Mouse (Mus musculus): ENCODE results near the gene Ccdc117. TPM values are rescaled to one million over a fixed set of nuclear protein-coding genes. Genes with fewer than 3 reads are reported as not detected.
"Not testable (repeated sequence)": the region's sequence is repeated elsewhere in the genome, so short reads cannot be mapped to it uniquely, and the experiment has no call there.

The Ccdc117 gene
- polyA plus RNA-seq, 3 experiments from 2014 or later = 3.3 to 5.9 (median 3.6) TPM

DNA sequence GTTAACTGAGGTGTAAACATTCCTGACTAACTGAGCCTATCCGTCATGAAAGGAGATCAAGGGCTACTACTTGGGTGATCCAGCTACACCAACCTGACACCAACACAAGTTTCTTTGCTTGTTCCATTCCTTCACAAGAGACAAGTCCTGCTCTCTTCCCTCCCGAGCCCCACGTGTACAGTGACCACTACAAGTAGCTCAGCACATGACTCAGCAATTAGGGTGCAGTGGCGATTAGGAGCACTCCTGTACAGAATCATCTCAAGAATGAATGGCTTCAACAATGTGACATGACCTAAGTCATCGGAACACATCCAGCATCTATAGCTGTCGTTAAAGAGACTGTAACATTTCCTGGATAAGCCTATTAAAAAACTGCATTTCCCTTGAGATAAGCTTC lies 11.3 kb downstream of the Ccdc117 start:
- ATAC-seq = no peak

DNA sequence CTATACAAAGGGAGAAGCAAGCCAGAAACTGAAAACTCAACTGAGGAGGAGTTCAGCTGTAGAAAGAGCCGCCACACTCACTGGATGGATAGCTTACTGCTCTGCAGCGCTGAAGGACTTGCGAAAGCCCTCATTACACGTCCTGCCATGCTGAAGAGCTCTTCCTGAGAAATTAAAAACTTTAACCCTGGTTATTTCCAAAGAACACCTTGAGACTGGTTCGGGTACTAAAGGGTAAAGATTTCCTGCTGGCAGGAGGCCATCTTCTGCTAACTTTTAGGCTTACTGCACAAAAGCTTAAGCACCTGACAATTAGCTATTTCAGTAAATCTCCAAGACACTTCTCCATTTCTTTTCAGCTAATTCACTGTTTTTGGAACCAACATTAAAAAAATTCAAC lies 11.8 kb downstream of the Ccdc117 start:
- no peak for ATAC-seq

DNA sequence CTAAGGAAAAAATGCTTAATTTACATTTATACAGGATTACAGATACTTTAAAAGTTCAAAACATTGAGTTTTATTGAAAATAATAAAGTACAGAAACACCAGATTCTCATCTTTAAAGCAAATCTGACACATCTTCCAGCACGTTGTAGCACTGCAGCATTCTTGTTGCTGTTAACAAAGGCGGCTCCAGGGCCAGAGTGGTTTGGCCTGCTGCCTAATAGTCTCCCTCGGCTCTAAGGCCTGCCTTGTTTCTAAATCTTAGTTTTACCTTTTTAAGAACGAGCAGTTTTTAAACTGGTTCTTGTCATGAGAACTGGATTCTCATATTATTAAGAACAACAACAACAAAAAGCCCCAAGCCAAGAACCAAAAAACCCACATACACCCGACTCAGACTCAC lies 13.1 kb downstream of the Ccdc117 start:
- no peak for ATAC-seq

DNA sequence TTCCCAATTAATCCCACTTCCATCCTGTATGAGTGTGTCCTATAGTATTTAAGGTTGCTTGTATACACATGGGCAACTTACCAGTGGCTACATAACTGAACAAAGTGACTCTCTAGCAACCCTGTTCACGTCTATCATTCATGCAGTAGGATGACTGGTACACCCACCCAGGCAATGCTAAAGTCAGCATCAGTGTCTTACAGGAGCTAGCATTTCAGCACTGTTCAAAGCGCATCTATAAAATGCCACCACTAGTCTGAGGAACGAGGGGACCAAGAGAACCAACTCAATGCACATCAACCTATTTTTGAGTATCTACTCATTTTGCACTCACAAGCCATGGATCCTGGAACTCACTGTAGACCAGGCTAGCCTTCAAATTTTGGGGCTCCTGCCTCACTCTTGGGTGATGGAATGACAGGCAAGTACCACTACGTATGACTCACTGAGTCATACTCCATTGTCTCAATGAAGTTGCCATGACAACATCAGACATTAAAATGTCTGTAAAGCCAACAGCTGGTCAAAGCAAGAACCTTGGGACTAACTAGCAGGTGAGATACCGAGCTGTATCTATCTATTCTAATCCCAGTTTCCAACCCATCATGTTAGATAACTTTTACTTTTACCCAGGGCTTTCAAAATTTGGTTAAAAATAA lies 14.0 kb downstream of the Ccdc117 start:
- no peak for ATAC-seq

DNA sequence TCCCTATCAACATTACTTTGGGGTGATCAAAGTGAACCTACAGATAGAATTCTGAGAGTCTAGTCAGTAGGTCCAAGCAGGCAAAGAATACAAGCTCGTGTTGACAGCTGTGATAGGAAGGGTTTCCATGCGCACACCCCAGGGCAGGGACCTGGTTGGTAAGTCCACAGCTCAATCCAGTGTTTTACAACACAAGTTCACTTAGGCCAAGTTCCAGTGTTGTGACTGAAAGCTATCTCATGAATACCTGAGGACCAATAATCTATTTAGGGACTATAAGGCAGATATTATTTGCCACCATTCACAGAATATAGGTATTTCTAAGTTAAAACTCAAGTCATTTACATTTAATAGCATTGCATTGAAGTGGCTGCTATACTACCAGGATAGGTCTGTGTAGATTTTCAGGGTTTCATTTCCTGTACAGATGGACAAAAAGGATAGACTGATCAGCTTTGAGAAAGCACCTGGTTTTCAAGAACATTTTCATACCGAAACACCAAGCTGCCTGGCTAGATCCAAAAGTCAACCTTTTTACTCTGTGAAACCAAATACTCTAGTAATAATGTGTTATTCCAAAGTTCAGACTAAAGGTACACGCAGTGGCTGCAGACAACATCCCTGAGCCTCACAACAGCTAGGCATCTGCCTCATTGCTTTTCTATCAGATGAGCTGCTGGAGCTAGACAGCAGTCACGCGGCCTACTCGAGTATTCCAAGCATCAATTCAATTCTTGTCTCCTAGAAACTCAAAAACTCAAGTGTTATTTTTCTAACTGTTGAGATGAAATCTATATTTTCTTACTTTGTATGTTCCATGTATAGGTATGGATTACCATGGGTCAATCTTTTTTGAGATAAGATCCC lies 15.2 kb downstream of the Ccdc117 start:
- no peak for ATAC-seq

DNA sequence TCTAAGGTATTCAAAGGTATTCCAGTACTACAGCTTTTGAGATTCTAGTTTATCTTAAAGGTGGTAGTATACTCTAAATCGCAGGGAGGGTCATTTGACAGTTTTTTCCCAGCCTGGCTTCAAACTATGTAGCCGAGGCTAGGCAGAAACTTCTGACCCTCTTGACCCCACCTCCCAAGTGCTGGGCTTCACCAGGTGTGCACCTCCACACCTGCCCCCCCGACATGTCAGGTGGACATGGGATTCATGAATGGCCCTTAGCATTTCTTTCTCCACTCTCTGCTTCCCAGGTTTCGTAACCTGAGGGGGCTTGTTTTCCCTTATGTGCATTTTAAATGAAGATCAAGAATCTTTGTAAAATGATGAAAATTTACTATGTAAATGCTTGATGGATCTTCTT lies 16.6 kb downstream of the Ccdc117 start:
- no peak for ATAC-seq

DNA sequence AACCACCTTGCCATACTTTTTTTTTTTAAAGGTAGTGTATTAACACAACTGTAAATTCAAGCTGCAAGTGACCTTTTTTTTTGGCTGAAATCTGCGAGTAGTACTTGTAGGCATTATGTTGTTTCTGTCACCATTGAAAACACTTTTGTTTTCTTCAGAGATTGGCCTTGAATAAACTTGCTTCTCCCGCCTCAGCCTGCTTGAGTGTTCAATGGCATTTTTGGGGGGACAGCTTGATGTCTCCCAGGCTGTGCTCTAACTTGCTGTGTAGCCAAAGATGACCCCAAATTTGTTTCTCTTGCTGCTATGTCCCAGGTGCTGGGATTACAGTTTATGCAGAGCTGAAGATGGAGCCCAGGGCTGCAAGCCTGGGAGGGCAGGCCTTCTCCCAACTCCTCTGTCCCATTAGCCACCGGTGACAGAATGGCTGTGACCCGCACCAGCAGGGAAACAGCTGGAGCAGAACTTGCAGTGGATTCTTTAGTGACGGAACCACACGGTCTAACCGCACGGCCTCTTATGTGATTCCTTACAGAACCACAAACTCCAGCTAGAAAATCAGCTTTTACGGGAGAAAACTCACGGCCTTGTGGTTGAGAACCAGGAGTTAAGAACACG lies 19.1 kb downstream of the Ccdc117 start:
- ATAC-seq = no peak

DNA sequence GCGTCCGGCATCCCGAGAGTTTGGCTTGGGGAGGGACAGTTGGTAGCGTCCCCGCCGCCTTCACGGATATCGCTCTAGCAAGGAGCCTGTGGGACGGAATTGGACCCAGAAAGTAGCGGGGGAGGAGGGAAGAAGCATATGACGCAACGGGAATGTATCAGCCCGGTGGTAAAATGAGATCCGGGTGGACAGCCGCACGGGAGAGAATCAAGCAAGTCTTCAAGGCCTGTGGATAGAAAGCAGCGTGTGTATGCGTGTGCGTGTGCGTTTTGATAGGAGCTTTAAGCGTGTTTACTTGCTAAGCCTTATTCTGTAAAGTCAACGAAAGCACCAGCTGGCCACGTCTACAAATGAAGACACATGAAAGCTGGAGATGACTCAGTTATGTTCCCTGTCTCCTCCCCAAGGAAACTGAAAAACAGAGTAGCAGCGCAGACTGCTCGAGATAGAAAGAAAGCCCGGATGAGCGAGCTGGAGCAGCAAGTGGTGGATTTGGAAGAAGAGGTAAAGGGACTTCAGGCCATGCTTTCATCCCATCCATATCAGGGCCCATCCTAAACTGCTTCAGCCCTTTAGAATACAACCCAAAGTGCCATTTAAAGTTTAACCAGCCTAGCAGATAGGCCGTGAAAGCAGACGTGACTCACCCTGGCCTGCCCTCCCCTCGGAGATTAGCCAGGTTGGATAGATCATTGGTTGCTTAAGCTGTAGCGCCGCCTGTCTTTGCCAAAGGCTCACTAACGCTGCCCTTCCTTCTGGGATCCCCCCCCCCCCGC lies 20.3 kb downstream of the Ccdc117 start:
- peak; percentile 47 for ATAC-seq

DNA sequence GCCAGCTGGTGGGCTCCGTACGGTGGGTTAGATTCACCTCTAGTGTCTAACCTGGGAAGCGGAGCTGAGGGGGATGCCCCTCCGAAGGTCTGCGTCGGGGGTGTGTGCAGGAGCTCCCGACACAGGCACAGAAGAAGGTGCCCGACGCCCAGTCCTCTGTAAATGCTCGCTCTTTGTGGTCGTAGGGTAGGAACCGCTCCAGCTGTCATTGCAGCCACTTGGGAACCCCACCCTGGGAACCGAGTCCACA lies 20.8 kb downstream of the Ccdc117 start:
- peak; percentile 37 for ATAC-seq

DNA sequence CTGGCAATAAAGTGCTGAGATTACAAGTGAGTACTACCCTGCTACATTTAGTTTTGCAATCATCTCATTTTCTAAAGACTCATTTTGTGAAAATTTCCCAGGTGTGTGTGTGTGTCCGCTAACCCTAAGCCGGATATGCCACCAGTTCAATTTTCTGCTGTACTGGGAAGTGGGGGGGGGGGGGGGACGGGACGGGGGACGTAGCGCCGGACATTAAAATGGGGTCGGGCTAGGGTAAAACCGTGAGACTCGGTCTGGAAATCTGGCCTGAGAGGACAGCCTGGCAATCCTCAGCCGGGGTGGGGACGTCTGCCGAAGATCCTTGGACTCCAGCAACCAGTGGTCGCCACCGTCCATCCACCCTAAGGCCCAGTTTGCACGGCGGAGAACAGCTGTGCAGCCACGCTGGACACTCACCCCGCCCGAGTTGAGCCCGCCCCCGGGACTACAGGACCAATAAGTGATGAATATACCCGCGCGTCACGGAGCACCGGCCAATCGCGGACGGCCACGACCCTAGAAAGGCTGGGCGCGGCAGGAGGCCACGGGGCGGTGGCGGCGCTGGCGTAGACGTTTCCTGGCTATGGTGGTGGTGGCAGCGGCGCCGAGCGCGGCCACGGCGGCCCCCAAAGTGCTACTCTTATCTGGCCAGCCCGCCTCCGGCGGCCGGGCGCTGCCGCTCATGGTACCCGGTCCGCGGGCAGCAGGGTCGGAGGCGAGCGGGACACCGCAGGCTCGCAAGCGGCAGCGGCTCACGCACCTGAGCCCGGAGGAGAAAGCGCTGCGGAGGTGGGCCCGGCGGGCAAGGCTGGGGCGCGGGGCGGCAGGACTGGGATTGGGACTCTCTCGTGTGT lies 21.3 kb downstream of the Ccdc117 start, which contains the start of gene Xbp1:
Gene Xbp1, plus strand, starts transcription at position 248 of the 854 bp plus-strand sequence.
- ATAC-seq = peak; percentile 94

DNA sequence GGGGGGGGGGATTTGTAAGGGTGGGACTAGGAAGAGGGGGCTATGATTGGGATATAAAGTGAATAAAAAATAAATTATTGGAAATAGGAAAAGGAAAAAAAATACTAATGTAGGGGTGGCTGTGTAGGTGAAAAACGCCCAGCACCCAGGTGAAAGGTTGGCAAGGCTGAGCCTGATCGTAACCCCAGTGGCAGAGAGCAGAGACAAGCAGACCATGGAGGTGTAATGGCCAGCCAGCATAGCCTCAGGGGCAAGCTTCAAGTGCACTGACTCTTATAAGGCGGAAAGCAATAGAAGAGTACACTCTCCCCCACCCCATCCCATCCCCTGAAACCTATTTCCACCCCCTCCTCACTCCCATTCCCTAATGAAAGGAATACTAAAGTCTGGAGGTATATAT lies 22.3 kb downstream of the Ccdc117 start:
- ATAC-seq = no peak

DNA sequence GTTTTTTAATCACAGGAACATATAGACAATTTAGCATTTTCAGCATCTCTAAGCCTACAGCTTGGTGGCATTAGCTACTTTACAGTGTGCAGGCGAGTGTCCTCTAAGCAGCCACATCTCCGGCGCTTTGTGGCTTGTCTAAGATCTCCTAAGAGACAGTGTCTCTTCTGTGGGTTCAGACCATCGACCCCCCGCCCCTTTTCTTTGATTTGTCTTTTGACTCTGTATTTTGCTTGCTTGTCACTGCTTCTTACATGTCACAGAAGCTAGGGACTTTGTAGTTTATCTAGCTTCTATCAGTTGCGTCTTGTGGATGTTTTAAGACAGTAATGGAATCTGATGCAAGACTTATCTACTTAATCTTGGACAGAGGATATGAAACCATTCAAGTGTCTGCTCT lies 24.6 kb downstream of the Ccdc117 start:
- ATAC-seq = no peak

DNA sequence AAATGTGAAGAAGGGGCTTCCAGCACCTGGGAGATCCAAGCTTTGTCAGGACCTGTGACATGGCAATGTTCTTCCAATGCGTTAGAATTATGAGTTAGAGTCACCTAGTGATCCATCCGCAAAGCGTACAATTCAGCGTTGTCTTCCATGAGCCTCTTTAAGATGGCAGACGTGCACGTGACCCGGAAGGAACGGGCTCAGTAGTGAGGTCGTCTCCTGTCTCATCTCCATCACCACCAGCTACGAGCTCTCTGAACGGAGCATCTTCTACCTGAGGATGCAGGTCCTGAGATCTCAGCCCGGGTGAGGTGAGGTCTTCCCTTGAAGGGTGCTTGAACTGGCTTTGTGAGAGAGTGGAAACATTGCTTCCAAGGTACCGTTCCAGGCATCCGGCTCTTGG lies 25.4 kb downstream of the Ccdc117 start:
- no peak for ATAC-seq

DNA sequence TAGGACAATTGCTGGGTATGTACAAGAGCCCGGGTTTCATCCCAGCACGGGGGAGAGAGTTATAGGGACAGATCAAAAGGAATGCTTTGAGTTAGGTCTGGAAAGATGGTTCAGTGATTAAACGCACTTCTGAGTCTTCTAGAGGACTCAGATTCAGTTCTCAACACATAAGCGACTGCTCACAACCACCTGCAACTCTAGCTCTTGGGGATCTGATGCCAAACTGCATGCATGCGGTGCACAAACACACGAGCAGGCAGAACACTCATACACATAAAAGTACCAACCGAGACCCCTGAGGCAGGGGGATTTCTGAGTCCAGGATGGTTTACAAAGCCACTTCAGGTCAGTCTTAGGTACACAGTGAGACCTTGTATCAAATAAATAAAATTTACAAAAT lies 25.8 kb downstream of the Ccdc117 start:
- no peak for ATAC-seq

DNA sequence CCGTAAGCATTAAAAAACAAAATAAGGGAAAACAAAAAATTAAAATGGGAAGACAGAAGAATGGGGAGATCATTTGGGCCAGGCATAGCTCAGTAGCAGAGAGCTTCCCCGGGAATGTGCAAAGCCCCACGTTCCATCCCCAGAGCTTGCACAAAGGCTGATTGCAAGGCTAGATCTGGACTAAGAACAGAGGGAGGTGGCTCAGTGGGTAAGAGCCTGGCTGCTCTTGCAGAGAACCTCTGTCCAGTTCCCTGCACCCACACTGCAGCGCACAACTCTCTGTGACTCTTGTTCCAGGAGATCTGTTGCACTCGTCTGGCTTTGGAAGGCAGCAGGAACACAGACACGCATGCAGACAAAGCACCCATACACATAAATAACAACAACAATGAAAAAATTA lies 26.3 kb downstream of the Ccdc117 start:
- ATAC-seq = no peak

DNA sequence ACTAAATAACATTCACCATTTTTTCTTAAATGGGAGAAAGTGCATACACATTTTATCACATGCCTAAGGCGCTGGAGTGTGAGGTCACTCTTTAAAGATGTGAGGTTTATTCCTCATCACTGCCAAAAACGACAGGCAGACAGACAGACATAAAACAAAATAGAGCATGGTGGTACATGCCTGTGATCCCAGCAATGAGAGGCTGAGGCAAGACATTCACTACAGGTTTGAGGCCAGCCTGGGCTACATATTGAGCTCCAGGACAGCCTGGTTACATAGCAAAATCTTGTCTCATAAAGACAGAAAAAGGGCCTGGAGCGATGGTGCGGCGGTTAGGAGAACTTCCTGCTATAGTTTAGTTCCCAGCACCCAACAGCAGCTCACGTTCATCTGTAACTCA lies 26.8 kb downstream of the Ccdc117 start:
- ATAC-seq = no peak

DNA sequence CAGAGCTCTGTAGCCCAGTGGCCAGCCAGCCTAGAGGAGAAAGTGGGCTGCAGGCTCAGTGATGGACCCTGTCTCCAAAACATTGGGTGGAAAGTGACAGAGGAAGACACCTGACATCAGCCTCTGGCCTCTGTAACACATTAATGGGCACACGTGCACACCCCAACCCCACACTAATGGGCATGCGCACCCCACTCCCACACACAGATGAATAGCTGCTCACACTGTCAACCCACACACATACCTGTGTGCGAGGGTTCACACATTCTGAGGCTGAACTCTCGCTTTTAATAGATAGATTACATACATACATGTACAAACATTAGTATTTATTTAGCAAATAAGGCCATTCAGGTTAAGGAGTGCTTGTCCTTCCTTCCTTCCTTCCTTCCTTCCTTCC lies 27.9 kb downstream of the Ccdc117 start:
- no peak for ATAC-seq

DNA sequence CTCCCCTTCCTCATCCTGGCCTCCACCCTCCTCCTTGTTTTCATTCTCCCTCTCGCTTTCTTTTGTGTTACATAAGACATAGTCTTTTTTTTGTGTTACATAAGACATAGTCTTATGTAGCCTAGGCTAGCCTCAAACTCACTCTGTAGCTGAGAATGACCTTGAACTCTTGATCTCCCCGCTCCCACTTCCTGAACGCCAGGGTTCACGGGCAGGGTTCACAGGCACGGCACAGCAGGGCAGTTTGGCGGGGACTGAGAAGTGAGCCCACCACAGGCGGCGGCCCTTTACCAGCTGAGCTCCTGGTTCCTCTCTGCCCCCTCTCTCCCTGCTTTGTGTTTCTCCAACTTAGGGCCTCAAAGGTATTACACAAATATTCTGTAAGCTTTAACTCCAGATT lies 29.0 kb downstream of the Ccdc117 start:
- no peak for ATAC-seq

DNA sequence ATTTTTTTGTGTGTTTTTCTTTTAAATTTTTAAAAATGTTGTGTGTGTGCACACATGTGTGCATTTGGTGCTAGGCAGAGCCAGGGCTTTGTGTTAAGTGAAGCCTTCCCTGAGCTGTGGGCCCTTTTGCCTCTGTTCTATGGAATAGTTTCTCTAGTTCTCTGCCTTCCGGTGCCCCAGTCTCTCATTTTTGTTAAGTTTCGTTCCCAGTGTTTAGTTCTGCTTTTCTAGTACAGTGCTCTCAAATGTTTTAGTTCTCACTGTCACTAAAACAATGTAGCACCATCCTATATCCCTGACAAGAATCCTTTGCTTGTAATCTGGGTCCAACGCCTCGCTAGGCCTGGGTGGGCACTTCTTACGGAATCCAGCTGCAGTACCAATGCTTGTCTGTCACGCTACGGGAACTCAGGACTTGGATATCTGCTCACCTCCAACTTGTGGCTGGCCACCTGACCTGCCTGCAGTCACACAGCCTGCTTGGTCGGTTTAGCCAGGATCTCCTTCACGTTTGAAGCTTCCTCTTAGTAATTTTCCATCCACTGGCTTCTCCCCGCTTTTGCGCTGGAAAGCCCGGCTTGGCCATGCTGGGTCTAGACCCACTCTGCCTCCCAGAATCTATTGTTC lies 29.8 kb downstream of the Ccdc117 start:
- no peak for ATAC-seq

DNA sequence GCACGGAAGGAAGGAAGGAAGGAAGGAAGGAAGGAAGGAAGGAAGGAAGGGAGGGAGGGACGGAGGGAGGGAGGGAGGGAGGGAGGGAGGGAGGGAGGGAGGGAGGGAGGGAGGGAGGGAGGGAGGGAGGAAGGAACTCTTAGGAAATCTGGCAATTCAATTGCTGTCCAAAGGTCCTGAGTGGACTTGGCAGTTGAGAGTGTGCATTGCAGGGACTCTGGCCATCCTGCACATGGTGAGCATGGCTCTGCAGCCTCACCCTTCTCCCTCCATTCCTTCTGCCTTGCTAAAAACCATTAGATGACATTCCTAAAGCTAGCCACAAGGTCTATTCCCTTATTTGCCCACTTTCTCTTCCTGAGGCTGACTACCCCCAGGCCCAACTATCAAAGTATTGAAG lies 31.3 kb downstream of the Ccdc117 start:
- not testable (repeated sequence) for ATAC-seq

DNA sequence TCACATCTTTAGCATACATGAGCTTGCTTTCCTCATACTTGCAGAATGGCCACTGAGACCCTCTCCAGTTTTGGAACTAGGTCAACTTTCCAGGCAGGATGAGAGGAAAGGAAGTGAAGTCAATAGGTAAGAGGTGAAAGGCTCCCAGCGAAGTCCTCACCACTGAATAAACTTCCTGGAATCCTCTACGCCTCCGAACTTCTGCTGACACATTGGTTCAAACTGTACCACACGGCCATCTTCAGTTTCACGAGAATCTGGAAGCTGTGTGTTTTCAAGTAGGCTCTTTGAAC lies 31.9 kb downstream of the Ccdc117 start:
- no peak for ATAC-seq

Measured in inflammation-experienced regulatory T-cells, adult 6 months (primary cell).